Mouse (Mus musculus) heart, postnatal 4 days (tissue): ENCODE results near the gene Ddx58. TPM values are rescaled to one million over a fixed set of nuclear protein-coding genes. Genes with fewer than 3 reads are reported as not detected.

Experiments used
- DNase-seq: peaks from one replicate; pipeline ENCODE4 v3.0.0; 2021
- total RNA-seq, 2 experiments: library from RNA; stranded (reverse); gene quantifications; 2 replicates each; pipeline ENCODE4 v1.2.3; 2021

Ddx58 gene
- total RNA-seq, 2 experiments from 2014 or later: 6.9 to 7.4 TPM

DNA sequence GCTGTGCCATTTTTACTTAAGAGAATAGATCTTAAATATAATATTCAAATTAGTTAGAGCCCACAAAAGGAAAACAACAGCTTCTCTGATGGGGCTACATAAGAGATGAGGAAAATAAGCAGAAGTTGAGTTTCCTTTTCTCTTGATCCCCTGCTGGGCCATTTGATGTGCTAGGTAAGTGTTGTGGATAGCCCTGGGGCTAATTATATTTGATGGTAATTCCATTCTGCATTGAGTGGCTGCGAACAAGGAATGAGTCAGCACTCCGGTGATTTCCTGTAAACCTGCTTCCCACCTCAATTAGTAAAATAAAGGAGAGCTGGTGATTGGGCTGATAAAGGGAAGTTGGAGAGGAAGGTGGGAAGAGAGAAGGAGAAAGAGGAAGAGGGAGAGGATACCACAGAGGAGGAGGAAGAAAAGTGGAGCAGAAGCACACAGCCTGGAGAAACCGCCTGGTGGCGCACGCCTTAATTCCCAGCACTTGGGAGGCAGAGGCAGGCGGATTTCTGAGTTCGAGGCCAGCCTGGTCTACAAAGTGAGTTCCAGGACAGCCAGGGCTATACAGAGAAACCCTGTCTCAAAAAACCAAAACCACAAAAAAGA is 6.5 kb downstream of the Ddx58 start:
- no peak for DNase-seq

GRCm38 (mm10) chr4:40229723-40230122 is 9.9 kb downstream of the Ddx58 start:
- no peak for DNase-seq

DNA sequence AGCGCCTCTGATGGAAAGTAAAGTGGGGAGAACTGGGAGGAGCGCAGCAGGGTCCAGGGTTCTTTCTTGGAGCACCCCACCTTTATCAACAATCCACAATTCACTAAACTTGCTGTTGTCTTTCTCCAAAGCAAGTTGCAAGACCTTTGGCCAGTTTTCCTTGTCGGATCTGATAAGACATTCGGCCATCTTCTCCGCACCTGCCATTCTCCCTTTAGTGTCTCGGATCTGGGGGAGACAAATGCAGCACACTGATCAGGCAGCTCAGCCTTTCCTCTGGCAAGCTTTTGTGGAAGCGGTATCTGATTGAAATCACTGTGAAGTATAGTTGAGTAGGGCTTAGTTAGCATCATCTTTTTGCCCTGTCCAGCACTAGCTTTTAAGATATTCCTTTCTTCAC is 11.7 kb downstream of the Ddx58 start:
- no peak for DNase-seq

DNA sequence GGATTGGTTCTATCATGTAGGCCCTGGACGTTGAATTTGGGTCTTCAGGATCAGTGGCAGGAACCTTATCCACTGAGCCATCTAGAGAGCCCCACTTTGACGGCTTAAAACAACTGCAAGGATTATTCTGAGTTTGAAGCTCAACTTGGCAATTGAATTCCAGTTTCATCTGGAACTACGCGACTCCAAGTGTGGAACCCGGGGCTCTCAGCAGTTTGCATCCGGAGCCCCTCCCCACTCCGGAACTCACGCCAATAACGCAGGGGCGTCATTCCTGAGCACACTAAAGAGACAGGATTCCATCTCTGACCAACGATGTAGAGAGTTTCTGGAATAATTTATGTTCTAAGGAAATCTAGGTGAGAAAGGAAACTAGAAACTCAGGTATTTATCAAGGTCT is 12.5 kb downstream of the Ddx58 start:
- no peak for DNase-seq

DNA sequence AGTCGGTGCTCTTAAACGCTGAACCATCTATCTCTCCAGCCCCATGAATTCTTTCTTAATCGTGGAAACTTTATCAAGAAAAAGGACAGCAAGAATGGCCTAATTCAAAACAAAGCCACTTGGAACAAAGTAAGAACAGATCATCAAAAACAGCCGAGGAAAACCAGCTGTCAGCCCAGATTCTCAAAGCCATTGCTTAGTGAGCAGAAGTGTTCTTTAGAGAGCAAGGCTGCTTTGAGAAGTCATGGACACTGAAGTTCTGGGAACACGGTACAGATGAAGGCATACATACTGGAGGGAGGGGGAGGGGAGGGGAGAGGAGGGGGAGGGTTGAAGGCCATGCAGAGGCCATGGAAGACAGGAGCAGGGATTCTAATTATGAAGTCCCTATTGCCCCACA is 13.5 kb downstream of the Ddx58 start:
- no peak for DNase-seq

- DNase-seq: no peak
Measured at GRCm38 (mm10) chr4:40221876-40222585, 17.6 kb downstream of the Ddx58 start.

DNA sequence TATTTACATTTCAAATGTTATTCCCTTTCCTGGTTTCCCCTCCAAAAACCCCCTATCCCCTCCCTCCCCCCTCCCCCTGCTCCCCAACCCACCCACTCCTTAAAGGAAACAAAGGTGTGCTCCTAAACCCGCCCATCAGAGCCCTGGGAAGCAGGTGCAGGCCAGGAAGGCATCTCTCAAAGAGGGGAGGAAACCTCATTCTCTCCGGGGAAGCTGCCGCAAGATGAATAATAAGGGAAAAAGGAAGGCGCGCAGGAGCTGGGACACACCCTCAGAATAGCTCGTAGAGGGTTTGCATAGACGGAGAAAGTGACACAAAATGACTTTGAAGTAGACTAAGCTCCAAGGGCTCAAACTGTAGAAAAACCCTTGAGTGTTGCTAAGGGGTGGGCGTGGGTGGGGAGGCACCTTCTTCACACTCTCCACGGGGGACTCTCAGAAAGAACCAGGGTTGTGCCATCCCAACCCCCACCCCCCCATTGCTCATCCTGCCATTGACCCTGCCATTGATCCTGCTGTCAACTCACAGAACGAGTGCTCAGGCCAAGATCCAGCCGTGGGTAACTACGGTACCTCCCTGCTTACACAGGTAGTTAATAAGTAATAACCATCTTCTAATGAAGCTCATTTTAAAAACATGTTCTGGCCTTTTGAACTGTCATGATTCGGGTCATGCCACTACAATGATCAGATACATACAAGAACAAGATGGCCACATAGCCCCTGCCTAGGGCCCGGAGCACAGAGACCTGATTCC is 18.4 kb downstream of the Ddx58 start:
- DNase-seq: no peak

- DNase-seq: no peak
Measured at GRCm38 (mm10) chr4:40220437-40220836, 19.2 kb downstream of the Ddx58 start.

- peak; percentile 28 for DNase-seq
Measured at GRCm38 (mm10) chr4:40218382-40218781, 21.2 kb downstream of the Ddx58 start.

GRCm38 (mm10) chr4:40217910-40218309 is 21.7 kb downstream of the Ddx58 start:
- no peak for DNase-seq

DNA sequence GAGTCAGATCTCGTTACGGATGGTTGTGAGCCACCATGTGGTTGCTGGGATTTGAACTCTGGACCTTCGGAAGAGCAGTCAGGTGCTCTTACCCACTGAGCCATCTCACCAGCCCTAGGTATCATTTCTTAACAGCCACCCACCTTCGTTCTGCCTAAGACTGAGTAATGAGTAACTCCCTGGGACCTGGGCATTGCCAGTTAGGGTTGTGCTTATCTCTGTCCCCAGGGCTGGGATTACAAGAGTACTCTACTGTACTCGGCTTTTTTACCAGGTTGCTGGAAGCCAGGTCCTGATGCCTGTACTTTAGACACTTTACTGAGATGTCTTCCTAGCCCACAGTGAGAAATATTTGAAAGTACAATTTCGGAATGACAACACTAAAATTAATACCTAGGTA is 27.5 kb downstream of the Ddx58 start:
- no peak for DNase-seq

DNA sequence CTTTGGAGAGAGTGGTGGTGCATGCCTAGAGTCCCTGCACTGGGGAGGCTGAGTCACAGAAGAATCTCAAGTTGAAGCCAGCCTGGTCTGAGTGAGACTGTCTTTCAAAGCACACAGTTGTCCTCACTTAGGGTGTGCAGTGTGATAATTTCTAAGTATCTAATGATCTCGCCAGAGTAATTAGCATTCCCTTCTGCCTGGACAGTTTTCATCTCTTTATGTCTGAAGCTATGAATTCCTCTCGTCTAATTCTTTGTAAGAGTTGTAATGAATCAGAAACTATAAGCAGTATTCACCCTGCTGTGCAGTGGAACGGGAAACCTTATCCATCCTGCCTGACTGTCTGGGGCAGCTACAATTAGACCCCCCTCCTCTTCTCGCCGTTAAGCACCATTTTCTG is 31.9 kb downstream of the Ddx58 start:
- no peak for DNase-seq

GRCm38 (mm10) chr4:40205231-40205903 is 34.3 kb downstream of the Ddx58 start:
- DNase-seq: no peak

- DNase-seq: no peak
Measured at GRCm38 (mm10) chr4:40204374-40204773, 35.3 kb downstream of the Ddx58 start.

- no peak for DNase-seq
Measured at GRCm38 (mm10) chr4:40202205-40202604, 37.4 kb downstream of the Ddx58 start.

DNA sequence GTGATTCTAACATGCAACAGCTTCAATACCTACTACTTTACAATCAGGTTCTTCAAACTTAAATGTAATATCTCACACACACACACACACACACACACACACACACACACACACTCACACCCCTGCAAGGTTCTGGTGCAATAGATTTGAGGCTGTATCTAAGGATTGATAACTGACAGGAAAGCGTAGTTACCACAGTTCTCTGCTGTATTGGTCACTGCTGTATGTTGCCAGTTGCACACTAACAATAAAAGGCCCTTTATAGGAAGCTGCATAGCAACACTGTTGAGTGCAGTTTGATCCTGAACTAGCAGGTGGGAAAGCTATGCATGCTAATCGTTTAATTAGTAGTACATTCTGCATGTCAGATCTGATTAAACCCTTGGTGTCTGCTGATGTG is 44.3 kb downstream of the Ddx58 start:
- no peak for DNase-seq

GRCm38 (mm10) chr4:40193461-40193860 is 46.2 kb downstream of the Ddx58 start:
- no peak for DNase-seq

DNA sequence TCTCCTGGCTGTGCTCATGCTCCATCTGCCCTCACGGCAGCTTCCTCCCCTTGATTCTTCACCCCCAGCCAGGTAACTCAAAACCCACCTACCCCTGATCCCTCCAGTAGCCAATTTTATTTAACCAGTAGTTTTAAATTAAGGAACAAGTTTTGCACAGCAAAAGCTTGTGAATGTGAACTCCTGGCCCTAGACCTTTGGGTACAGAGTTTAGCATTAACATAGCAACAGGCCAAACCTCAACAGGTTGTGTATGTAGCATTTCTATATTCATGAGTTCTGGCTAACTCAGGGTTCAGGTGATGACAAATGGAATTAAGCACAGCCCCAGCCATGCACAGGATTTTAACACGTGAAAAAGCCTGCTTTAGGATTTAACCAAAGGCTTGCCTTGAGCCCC is 47.4 kb downstream of the Ddx58 start:
- DNase-seq: no peak

- DNase-seq: no peak
Measured at GRCm38 (mm10) chr4:40187956-40188355, 51.7 kb downstream of the Ddx58 start.

DNA sequence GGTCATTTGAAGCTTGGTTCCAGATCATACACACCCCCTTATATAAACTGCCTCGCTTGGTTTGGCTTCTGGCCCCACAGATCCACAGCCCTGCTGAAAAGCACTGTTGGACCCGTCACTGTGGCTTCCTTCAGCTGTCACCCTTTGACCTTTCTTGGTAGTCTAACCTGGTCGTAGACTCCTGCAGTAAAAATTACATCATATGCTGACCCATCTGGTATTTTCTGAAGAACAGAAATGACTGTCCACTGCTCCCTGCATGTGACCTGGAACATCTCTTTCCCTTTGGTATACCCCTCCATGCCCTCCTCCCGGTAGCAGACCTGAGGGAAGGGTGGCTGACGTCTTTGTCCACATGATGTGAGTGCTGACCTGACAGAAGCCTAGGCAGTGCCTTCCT is 55.2 kb downstream of the Ddx58 start:
- no peak for DNase-seq

GRCm38 (mm10) chr4:40183781-40184180 is 55.8 kb downstream of the Ddx58 start:
- DNase-seq: no peak

- DNase-seq: peak; percentile 77
Measured at GRCm38 (mm10) chr4:40182651-40183320, 56.8 kb downstream of the Ddx58 start.

GRCm38 (mm10) chr4:40181681-40182080 is 57.9 kb downstream of the Ddx58 start:
- DNase-seq: no peak
